Mouse (Mus musculus): Measurements from ENCODE around the gene Mpi.

Mpi gene

DNA sequence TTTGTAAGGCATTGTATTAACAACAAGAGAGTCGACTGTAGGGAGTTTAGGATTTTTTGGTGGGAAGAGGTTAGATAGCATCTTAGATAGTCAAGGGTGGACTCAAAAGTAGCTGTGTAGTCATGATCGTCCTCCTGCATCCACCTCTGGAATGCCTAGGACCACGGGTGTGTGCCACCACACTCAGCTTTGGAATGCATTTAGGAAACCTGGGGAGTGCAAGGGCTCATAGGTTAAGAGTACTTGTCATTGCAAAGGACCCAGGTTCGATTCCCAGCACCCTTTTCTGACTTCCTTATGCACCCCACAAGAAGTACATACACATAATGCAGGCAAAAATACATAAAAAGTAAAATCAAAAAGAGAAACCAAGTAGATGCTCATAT is 29.7 kb downstream of the Mpi start:
- no peak for DNase-seq (ENCODE audit: low spot score in 2 of 2)

DNA sequence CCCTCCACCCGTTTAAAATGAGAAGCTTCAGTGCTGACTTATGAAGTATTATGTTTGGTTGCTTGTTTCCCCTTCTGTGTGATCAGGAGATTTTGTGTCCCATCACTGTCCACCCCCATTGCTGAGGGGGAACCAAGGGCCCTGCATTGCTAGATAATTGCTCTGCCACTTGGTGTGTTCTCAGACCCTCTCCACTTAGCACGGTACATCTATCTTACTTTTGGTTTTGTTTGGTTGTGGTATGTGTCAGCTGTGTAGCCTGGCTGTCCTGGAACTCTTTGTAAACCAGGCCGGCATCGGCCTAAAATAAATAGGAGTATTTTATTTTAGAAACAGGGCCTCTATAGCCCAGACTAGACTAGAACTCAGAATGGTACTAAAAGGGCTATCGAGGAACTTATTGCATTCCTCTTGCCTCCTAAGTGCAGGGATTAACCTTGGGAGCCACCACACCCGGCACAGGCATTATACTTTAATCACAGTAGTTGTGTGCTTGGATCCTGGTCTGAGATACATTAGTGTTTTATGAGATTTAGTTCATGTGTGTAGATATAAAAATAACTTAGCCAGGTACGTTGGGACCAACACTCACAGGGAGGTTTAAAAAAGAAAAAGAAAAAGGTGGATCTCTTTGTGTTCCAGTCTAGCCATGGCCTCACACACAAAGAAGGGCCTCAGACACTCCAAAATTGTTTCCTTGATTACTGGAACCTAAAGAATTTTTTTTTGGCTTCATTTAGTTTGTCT is 30.3 kb downstream of the Mpi start:
- DNase-seq (ENCODE audit: low spot score in 2 of 2): no peak

DNA sequence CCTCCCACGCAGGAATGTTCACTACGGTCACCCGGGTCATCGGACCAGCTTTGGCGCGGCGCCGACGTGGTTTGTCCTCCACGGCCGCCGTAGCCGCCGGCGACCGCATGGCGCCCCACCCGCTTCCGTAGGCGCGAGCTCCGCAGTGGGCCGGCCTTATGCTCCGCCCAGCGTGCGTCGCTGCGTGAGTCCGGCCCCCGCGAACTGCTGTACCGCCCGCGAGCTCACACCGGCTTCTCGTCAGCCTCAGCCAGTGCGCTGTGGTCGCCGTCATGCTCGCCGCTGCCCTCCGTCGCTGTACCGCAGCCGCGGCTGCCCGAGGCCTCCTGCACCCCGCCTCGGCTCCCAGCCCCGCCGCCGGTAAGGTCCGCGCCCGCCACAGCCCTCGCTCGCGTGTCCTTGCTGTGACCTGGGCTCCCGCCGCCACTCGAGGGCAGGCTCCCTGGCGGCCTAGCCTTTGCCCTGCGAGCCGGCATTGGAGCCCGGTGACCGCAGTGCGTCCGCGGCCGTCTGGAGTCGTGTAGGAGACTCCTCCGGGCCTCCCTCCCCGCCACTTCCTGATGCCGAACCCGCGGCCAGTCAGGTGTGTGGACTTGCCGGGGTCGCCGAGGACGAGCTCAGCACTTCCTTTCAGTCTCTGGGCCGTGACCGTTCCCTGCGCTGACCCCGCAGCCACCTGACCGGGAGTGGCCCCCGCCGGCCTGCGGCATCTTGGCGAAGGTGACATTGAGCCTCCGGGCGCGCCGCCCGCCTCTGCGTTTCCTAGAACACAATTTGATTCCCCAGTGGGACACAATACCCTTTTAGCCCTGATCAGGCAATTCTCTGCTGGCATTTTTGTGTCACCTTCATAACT is 31.3 kb downstream of the Mpi start, which contains the start of gene Cox5a:
Cox5a (plus strand) TSS at position 219 of the 856 bp plus-strand sequence.
- DNase-seq (ENCODE audit: low spot score in 2 of 2): peak; percentile 81 to 85

DNA sequence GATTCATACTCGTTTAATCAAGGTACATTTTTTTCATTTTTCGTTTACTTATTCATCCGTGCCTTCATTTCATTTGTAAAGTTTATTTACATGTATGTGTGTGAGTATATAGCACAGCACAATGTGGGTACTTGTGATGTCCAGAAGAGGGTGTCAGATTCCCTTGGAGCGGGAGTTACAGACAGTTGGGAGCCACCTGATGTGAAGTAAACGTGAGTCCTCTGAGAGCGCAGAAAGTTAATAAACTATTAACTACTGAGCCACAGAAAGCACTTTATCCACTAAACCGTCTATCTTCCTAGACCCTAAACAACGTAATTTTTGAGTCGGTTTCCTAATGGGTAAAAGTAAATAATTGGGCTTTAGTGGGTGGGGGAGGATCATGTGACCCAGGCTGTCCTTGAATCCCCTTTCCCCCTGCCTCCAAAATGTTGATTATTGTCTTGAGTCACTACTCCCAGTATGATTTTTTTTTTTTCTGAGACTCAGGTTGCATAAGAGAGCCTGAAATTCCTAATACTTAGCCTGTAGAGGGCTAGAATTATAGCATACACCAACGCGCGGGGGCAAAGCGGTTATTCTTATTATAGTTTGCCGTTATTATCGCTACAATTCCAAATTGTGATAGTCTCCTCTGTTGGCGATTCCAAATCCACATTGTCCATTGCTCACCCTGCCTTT is 32.0 kb downstream of the Mpi start:
- no peak for DNase-seq (ENCODE audit: low spot score in 2 of 2)

DNA sequence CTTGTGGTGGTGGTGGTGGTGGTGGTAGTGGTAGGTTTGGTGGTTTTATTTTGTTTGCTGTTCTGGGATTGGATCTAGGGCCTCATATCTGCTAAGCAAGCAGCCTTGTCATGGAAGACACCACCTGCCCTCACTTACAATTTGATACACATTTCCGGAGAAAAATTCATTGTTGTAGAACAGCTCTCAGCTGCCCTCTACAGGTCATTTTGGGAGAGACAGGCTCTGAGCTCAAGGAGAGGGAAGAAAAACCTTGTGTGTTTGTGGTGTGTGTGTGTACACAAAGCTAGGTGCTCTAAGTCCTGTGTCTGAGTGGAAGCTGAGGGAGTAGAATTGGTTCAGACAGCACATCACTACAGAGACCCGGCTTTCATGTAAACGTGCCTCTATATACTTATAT is 35.5 kb downstream of the Mpi start:
- peak; percentile 43 to 75 for DNase-seq (ENCODE audit: low spot score in 2 of 2)

DNA sequence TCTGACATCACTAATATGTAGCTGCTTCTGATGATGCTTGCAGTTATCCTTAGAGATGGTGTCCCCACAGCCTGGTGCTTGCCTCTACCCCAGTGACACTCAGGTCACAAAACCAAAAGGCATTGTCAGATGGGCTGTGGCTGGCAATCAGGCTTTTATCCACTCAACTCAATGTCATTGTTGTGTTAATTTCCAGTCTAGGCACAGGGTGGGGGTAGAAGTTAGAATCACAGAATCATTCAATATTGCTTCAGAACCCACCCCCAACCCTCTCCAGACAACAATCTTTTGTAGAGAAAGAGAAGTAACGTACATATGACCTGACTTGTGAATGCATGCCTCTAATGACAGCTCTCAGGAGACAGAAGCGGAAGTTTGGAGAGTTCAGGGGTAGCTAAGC is 42.0 kb downstream of the Mpi start:
- no peak for DNase-seq (ENCODE audit: low spot score in 2 of 2)

DNA sequence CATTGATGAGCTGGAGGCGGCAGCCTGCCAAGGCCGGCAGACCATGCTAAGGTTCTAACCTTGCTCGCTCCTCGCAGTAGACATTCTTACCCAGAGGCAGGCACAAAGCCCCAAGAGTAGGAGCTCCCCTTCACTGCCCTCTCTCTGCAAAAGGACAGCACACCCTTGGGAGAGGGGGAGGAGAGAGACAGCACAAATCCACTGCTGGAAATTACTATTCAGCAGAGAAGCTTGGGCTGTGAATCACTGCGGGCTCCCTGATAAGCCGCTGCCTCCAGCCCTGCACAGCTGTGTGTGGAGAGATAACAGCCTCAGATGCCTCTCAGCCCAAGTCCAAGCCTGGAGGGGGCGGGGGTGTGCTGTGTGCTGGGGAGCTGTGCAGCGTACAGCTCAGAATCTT is 46.9 kb downstream of the Mpi start:
- no peak for DNase-seq (ENCODE audit: low spot score in 2 of 2)

DNA sequence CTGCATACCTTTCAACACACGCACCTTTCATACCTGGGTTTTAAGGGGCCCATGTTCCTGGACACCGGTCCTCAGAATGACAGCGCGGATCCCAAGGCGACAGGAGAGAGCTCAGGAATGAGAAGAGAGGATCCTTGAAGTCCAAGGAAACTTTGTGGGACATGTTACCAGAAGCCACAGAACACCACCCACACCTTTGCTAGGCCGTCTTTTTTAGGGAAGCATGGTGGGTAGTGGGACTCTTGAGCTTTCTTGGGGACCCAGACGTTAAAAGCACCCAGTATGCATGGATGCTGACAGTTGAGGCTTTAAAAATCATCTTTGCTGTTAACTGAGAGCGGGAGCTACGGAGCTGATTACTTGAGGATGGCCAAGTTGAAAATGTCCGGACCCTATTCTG is 47.7 kb downstream of the Mpi start:
- DNase-seq (ENCODE audit: low spot score in 2 of 2): no peak

DNA sequence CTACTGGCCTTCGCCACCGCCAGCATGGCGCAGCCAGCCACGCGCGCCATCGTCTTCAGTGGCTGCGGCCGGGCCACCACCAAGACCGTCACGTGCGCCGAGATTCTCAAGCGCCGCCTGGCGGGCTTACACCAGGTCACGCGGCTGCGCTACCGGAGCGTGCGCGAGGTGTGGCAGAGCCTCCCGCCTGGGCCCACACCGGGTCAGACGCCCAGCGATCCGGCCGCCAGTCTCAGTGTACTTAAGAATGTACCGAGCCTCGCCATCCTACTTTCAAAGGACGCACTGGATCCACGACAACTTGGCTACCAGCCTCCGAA is 48.2 kb downstream of the Mpi start:
- DNase-seq (ENCODE audit: low spot score in 2 of 2): peak in 1 of 2 experiments; percentile 62

DNA sequence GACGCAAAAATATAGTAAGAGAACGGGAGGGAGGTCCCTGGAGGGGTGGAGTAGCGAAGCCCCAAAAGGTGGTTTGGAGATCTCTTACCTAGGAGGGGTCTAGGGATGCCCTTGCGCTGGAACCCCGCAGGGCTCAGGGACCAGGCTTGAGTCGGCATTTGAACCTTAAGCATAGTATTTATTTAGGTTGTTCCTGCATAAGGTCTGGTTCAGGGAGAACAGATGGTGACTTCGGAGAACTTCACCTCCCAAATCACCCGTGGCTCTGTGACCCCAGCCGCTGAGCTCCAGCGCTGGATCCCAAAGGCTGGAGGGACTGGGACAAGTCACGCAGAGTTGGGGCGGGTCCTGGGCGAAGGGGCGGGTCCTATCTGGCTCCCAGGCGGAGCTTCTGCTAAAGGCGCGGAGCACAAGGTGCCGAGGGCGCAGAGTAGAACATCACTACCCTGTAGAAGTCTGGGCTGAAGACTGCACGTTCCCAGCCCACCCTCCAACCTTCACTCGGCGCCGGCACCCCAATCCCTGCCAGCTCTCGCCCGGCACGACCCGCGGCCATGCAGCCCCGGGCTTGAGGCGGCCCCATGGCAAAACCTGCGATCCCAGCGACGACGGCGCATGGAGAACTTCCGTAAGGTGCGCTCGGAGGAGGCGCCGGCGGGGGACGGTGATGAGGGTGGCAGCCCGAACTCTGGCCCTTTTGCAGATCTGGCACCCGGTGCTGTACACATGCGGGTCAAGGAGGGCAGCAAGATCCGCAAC is 48.8 kb downstream of the Mpi start, which contains the start of gene Rpp25:
Rpp25 (plus strand) TSS at position 405 of the 759 bp plus-strand sequence.
- no peak for DNase-seq (ENCODE audit: low spot score in 2 of 2)

DNA sequence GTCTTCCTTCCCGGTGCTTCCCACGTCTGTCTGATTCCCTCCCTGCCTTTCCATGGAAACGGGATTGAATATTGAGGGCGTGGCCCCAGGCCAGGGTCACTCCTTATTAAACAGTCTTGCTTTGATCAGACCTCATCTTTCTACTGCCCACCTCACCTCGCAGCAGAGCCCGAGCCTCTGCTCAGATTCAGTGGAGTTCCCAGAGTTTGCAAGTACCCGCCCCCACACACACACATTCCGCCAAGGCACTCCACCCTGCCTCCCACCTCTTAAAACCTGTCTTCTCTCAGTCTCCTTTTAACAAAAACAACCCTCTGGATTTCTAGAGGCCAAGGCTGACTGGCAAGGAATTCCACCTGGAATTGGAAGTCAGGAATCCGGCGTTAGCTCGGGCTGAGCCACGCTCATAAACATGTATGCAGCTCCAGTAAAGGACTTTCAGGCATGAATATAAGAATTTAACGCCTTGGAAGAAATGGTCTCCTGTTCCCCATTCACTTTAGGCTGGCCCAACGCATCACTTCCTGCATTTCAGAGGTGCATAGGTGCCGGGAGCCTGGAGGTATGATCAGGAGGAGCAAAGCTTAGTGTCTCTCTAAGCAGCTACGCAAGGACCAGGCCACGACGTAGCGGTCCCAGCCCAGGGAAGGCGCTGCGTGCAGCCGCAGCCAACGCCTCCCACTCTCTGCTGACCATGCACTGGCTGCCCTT is 49.5 kb downstream of the Mpi start:
- no peak for DNase-seq (ENCODE audit: low spot score in 2 of 2)

DNA sequence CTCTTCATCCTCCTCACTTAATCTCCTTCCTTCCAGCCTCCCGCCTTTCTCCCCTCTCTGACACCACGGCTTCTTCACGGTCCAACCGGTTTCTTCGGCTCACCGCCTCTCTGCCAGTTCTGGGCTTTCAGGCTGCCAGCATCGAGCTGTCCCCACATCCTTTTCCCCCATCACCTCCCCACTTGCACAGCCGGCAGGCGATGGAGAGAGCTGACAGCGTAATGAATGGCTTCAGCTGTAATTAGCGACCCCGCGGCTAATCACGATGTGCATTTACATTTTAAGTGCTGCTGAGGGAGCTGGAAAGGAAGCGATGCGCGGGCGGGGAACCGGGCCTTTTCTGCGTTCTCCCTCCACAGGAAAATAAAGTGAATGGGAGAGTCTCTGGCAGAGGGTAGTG is 50.7 kb downstream of the Mpi start:
- DNase-seq (ENCODE audit: low spot score in 2 of 2): no peak

DNA sequence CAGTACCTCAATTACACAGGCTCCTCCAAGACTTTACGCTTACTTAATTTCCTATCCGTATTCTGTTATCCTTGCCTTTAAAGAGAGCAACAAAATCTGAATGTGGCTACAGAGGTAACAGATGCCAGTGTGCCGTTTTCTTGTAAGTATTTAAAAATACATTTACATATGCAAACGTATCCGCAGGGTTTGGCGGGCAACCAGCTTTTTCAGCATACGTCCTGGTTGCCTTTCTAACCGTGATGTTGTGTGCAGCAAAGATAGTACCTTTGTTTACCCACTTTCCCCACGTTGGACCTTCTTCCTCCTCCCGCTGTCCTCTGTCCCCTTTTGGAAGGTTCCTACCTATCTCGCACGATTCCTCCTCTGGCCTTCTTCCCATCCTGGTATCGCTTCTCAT is 51.1 kb downstream of the Mpi start:
- DNase-seq (ENCODE audit: low spot score in 2 of 2): no peak

DNA sequence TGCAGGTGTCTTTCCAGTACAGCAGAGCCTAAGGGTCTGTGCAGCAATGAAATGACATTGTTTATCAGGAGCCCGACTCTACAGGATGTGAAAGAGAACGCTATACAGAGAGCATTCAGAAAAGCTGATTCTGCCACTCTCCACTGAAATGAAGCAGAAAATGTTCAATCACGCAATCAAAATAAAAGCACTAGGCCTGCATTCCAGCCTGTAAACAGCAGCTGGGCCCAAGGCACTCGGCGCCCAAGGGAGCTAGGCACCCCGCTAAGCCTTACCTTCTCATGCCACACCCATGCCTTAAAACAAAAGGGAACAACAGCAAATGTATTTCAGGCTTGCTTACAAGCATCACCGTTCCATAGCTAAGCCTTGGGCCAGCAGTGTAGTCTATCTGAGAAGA is 54.0 kb downstream of the Mpi start:
- DNase-seq (ENCODE audit: low spot score in 2 of 2): no peak

DNA sequence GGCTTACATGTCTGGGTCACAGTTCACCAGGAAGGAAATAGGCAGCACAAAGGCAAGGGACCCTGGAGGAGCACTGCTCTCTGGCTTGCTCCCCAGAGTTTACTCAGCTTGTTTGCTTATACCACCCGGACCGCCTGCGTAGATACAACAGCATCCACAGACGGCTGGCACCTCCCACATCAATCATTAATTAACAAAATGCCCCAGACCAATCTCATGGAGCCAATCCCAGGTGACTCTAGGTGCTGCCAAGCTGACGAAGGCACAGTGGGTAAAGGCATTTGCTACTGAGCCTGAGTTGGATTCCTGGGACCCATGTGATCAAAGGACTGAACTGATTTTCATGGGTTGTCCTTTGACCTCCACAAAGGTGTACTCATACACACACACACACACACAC is 55.3 kb downstream of the Mpi start:
- DNase-seq (ENCODE audit: low spot score in 2 of 2): no peak

DNA sequence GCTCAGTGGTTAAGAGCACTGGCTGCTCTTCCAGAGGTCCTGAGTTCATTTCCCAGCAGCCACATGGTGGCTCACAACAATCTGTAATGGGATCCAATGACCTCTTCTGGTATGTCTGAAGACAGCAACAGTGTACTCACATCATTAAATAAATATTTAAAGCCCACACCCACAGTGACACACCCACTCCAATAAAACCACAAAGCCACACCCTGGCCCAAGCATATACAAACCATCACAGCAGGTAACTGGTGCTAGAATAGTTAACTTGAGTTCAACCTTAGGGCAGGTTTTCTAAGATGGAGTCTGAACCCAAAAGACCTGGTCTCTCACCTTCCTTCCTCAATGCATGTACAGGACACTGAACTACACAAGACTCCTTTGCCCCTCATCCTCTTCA is 57.6 kb downstream of the Mpi start:
- no peak for DNase-seq (ENCODE audit: low spot score in 2 of 2)
